Mouse (Mus musculus): ENCODE results near the gene B4galt7. TPM values are rescaled to one million over a fixed set of nuclear protein-coding genes. Genes with fewer than 3 reads are reported as not detected.
"Not testable (repeated sequence)": the region's sequence is repeated elsewhere in the genome, so short reads cannot be mapped to it uniquely, and the experiment has no call there.

B4galt7 gene
- total RNA-seq, 2 experiments from 2014 or later, result 0.77 to 4.3 TPM

- peak; percentile 44 for ATAC-seq (replicated peaks; ENCODE audit: low FRiP score, poor library complexity, severe bottlenecking)
Measured at GRCm38 (mm10) chr13:55593254-55593747, 6.4 kb upstream of the B4galt7 start.

DNA sequence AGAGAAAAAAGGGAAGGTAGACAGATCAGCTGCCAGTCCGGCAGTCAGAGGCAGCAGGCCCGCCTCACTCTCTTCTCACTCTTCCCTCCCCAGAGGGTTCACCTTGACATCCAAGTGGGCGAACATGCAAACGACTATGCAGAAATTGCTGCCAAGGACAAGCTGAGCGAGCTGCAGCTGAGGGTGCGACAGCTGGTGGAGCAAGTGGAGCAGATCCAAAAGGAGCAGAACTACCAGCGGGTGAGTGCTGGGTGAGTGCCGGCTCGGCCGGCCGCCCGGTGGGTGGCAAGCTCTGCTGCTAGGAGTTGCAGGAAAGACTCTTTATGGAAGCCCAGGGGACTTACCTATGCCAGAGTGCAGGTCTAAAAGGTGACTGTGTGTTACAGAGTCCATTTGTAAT is 4.3 kb upstream of the B4galt7 start:
- ATAC-seq (replicated peaks; ENCODE audit: low FRiP score, poor library complexity, severe bottlenecking), result no peak

GRCm38 (mm10) chr13:55596802-55597201 is 2.9 kb upstream of the B4galt7 start:
- ATAC-seq (replicated peaks; ENCODE audit: low FRiP score, poor library complexity, severe bottlenecking), result no peak

DNA sequence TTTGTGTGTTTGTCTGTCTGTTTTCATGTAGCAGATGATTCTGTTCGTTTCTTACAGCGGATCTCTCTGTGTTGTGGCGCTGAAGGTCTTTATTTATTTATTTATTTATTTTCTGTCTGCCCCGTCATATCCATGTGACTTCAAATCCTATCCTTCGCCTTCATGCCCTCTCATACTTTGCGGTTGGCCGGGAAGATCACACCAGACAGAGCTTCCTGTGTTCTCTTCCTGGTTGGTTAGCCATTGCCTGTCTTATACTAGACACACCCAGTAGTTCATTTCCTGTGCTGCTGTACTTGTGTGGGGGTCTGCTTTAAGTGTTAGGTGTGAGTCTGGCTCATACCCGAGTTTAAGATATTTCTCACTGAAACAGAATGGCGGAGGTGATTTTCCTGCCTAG is 961 bp downstream of the B4galt7 start:
- no peak for ATAC-seq (replicated peaks; ENCODE audit: low FRiP score, poor library complexity, severe bottlenecking)

GRCm38 (mm10) chr13:55601611-55602010 is 1.9 kb downstream of the B4galt7 start:
- ATAC-seq (replicated peaks; ENCODE audit: low FRiP score, poor library complexity, severe bottlenecking), result peak; percentile 58; the same call in 1 of the 2 replicates

DNA sequence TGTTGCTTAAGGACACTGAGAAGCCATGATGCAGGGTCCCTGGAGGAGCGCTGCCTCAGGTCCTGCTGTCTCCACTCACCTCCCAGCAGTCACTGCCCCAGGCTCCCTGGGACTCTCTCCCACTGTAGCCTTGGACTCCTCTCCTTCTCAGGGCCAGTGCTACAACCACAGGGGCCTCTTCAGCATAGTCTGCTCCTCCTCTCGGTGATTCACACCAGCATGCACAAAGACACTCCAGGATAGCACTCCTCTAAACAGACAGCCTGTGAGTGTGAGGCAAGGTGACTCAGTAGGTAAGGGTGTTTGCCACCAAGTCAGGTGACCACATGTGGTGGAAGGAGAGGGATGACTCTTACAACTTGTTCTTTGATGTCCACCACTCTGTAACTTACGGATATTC is 4.9 kb downstream of the B4galt7 start:
- ATAC-seq (replicated peaks; ENCODE audit: low FRiP score, poor library complexity, severe bottlenecking), result no peak

GRCm38 (mm10) chr13:55606899-55607623 is 7.4 kb downstream of the B4galt7 start:
- ATAC-seq (replicated peaks; ENCODE audit: low FRiP score, poor library complexity, severe bottlenecking), result no peak

- ATAC-seq (replicated peaks; ENCODE audit: low FRiP score, poor library complexity, severe bottlenecking), result no peak
Measured at GRCm38 (mm10) chr13:55607624-55608006, 7.9 kb downstream of the B4galt7 start.

GRCm38 (mm10) chr13:55611996-55612395 is 12.3 kb downstream of the B4galt7 start:
- no peak for ATAC-seq (replicated peaks; ENCODE audit: low FRiP score, poor library complexity, severe bottlenecking)

GRCm38 (mm10) chr13:55613471-55613870 is 13.8 kb downstream of the B4galt7 start:
- no peak for ATAC-seq (replicated peaks; ENCODE audit: low FRiP score, poor library complexity, severe bottlenecking)

- ATAC-seq (replicated peaks; ENCODE audit: low FRiP score, poor library complexity, severe bottlenecking), result no peak
Measured at GRCm38 (mm10) chr13:55619328-55619727, 19.6 kb downstream of the B4galt7 start.

DNA sequence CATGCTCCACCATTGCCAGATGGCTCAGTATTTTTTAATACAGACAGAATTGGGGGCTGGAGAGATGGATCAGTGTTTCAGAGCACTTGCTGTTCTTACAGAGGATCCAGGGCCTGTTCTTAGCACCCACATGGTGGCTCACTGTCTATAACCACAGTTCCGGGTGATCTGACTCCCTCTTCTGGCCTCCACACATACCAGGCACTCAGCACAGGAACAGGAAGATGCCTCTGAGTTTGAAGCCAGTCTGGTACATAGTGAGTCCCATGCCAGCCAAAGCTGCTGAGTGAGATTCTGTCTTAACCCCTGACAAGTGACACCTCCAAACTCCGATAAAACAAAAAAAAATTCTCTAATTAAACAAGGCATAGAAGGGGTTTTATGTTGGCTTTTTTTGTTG is 20.6 kb downstream of the B4galt7 start:
- no peak for ATAC-seq (replicated peaks; ENCODE audit: low FRiP score, poor library complexity, severe bottlenecking)

- not testable (repeated sequence) for ATAC-seq (replicated peaks; ENCODE audit: low FRiP score, poor library complexity, severe bottlenecking)
Measured at GRCm38 (mm10) chr13:55622156-55622648, 22.5 kb downstream of the B4galt7 start.

- peak; percentile 98 for ATAC-seq (replicated peaks; ENCODE audit: low FRiP score, poor library complexity, severe bottlenecking)
Measured at GRCm38 (mm10) chr13:55622649-55623541, 23.2 kb downstream of the B4galt7 start, which contains the start of gene Caml. Caml (plus strand) TSS chr13:55623005.

- peak; percentile 99 for ATAC-seq (replicated peaks; ENCODE audit: low FRiP score, poor library complexity, severe bottlenecking)
Measured at GRCm38 (mm10) chr13:55634639-55635127, 35.0 kb downstream of the B4galt7 start, which contains the start of gene Ddx46. Ddx46 (plus strand) TSS chr13:55635027.

- ATAC-seq (replicated peaks; ENCODE audit: low FRiP score, poor library complexity, severe bottlenecking), result peak; percentile 66
Measured at GRCm38 (mm10) chr13:55635146-55635571, 35.5 kb downstream of the B4galt7 start.

- no peak for ATAC-seq (replicated peaks; ENCODE audit: low FRiP score, poor library complexity, severe bottlenecking)
Measured at GRCm38 (mm10) chr13:55636185-55636983, 36.7 kb downstream of the B4galt7 start.

GRCm38 (mm10) chr13:55640480-55640879 is 40.8 kb downstream of the B4galt7 start:
- ATAC-seq (replicated peaks; ENCODE audit: low FRiP score, poor library complexity, severe bottlenecking), result peak; percentile 91

- no peak for ATAC-seq (replicated peaks; ENCODE audit: low FRiP score, poor library complexity, severe bottlenecking)
Measured at GRCm38 (mm10) chr13:55644525-55644924, 44.8 kb downstream of the B4galt7 start.

Measured in erythroblast, adult 5-6 weeks (primary cell).